Mouse (Mus musculus) bone marrow, adult 2 months (tissue): ENCODE data around the gene Cldn6.

Experiments
- CTCF ChIP-seq: fragments of 200-500 bp; IDR thresholded peaks from 2 replicates; pipeline ENCODE4 v1.5.1; 2011; ENCODE audit warnings: low read length, control low read depth; ENCODE audit not compliant: control insufficient read depth, insufficient read depth
- POLR2A ChIP-seq: fragments of 200-500 bp; IDR thresholded peaks from 2 replicates; pipeline ENCODE4 v1.6.1; 2011; ENCODE audit warnings: low read depth, mild to moderate bottlenecking, control low read depth, low read length, borderline replicate concordance; ENCODE audit not compliant: control insufficient read depth

- TF ChIP-seq CTCF, result no peak
- no peak for TF ChIP-seq POLR2A
Measured at GRCm38 (mm10) chr17:23660876-23661200, 18.2 kb upstream of the Cldn6 start.
